Mouse (Mus musculus) embryonic facial prominence, embryonic 15.5 days (tissue): ENCODE results near the gene Clec14a. TPM values are rescaled to one million over a fixed set of nuclear protein-coding genes. Genes with fewer than 3 reads are reported as not detected.
A peak's percentile ranks its signal among the peaks of the same experiment; 100 is the strongest.
"Not testable (repeated sequence)": the region's sequence is repeated elsewhere in the genome, so short reads cannot be mapped to it uniquely, and the experiment has no call there.

Experiments used
- ATAC-seq: fragments of 200-750 bp; cut with Nextera tagmentation; 2 replicates; pipeline ENCODE4 v1.8.0; 2017; ENCODE audit warnings: low read depth, moderate TSS enrichment; ENCODE audit not compliant: insufficient number of reproducible peaks, low FRiP score, low TSS enrichment
- H3K27ac ChIP-seq: fragments of 300-500 bp; sonication (generic); replicated peaks from 2 replicates; pipeline ENCODE4 v1.5.1; 2015; ENCODE audit warnings: mild to moderate bottlenecking, inconsistent platforms
- H3K27me3 ChIP-seq: fragments of 300-500 bp; sonication (generic); 2 replicates; pipeline ENCODE4 v1.6.1; 2015; ENCODE audit warnings: inconsistent platforms
- H3K36me3 ChIP-seq: fragments of 300-500 bp; sonication (generic); 2 replicates; pipeline ENCODE4 v1.6.1; 2015; ENCODE audit warnings: mild to moderate bottlenecking, inconsistent platforms
- H3K4me1 ChIP-seq: fragments of 300-500 bp; sonication (generic); 2 replicates; pipeline ENCODE4 v1.6.1; 2015; ENCODE audit warnings: inconsistent platforms
- H3K4me2 ChIP-seq: fragments of 300-500 bp; sonication (generic); replicated peaks from 2 replicates; pipeline ENCODE4 v1.6.1; 2015; ENCODE audit warnings: mild to moderate bottlenecking, inconsistent platforms
- H3K4me3 ChIP-seq: fragments of 300-500 bp; sonication (generic); replicated peaks from 2 replicates; pipeline ENCODE4 v1.5.1; 2015; ENCODE audit warnings: mild to moderate bottlenecking, inconsistent platforms
- H3K9ac ChIP-seq: fragments of 300-500 bp; sonication (generic); 2 replicates; pipeline ENCODE4 v1.6.1; 2015; ENCODE audit warnings: inconsistent platforms
- H3K9me3 ChIP-seq: fragments of 300-500 bp; sonication (generic); replicated peaks from 2 replicates; pipeline ENCODE4 v1.6.1; 2016; ENCODE audit warnings: inconsistent platforms
- WGBS: fragments of 180-500 bp; shearing (Covaris S2); methylation state at CpG from one replicate; pipeline ENCODE4 v1.1.7; 2015; 5-methylcytosine and 5-hydroxymethylcytosine counted together
- polyA plus RNA-seq: library from polyadenylated mRNA; unstranded; fragments of >200 nt; fragmentation: Nextera tagmentation; extraction: Ambion mirVana; gene quantifications from 2 replicates; pipeline ENCODE4 v1.2.1, GENCODE M21; 2015

The Clec14a gene
- 13.9 and 15.0 TPM in 2 replicates for polyA plus RNA-seq

DNA sequence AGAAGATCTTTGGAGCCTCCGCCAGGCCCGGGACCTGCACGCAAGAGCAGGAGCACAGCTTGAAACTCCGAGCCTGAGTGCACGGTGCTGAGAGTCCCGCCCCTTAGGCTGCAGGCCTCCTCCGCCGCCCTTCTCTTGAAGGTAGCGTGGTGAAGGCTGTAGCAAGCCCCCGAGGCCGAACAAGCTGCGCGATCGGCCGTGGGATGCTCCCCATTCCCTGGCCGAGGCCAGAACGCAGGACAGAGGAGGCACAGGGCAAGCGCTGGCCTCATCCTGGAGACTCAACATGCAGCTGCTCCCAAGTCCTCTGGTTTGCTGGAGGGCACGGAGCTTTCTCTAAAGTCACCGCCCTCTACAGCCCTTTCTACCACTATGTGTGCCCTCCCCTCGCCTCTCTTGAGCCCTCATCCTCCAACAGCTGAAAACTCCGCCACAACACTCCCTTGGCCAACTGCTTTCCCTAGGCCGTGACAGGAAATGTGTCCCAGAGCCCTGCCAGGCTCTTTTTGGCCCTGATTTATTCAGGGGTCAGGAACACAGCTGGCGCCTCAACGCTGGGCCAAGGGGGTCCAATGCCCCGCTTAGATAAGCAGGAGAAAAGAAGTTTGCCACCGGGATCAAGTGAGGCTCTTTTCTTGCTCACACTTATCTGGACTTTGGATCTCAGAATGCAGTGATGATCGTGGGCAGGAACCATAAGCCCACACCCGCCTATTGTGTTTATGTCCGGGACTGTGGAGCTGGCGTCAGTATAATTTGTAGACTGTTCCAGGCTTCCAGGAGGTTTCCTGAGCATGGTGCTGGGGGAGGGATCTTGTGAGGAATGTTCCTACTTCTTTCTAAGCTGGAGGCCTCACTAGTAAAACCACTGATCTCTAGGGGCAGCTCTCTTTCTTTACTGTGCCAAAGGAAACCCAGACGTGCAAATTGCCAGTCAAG is at the start of gene Clec14a:
Clec14a (minus strand) TSS at position 728 of the 939 bp plus-strand sequence.
- H3K4me3 ChIP-seq, result peak within 1 kb of the TSS; percentile 46
- H3K27me3 ChIP-seq, result no peaks in the 10 kb centered on the region
- peak within 1 kb of the TSS; percentile 93 for H3K27ac ChIP-seq
- H3K9me3 ChIP-seq, result no peaks in the 10 kb centered on the region
- peak within 1 kb of the TSS; percentile 74 for H3K4me2 ChIP-seq
- WGBS, result 3% methylated on average over 32 of the region's 32 CpGs
- peak; percentile 83 for ATAC-seq
- no peaks in the 10 kb centered on the region for H3K36me3 ChIP-seq
- H3K9ac ChIP-seq, result peak within 1 kb of the TSS; percentile 40
- H3K4me1 ChIP-seq, result peaks cover 17% of the 10 kb centered on the region; the same call in 1 of the 2 replicates

DNA sequence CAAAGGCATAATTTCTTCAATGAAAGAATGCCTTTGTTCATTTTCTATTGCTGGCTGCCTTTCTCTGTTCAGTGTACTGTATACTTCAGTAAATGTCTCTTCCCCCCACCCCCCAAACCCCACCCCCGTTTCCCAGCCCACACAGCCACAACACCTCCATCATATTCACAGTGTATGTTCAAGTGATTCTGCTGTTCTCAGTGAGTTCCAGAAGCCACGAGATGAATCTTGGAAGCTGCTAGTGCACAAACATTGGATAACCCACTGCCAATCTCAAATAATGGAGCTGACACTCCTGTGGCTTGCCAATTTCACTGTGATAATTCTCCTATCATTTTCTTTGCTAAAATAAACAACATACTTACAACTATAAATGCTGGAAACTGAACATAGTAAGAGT is 38.7 kb upstream of the Clec14a start:
- Histone ChIP-seq H3K4me1 (no peaks in the 10 kb centered on the region), H3K27ac (no peak overlapping the region), H3K27me3 (no peaks in the 10 kb centered on the region), H3K36me3 (no peaks in the 10 kb centered on the region), H3K4me2 (no peak overlapping the region), H3K9me3 (no peaks in the 10 kb centered on the region), H3K9ac (no peak overlapping the region), H3K4me3 (no peak overlapping the region)
- ATAC-seq, result no peak
- WGBS, result 69% methylated on average over 2 of the region's 2 CpGs

DNA sequence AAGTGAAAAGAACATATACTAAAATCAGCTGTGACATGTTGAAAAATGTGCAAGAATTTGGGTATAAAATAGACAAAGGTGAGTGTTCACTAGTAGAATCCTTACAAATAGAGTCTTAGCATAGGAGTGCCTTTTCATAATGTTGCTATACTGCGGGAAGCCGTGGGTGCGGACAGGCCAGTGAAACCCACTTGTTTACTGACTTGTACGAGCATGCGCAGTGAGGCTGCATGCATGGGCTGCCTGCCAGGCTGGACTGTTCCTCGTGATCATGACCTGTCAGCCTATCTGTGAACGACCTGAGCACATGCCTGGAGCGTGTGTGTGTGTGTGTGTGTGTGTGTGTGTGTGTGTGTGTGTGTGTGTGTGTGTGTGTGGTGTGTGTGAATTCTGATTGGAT is 37.3 kb upstream of the Clec14a start:
- not testable (repeated sequence) for H3K9me3 ChIP-seq, H3K4me2 ChIP-seq, H3K4me1 ChIP-seq, H3K27me3 ChIP-seq, H3K27ac ChIP-seq, H3K9ac ChIP-seq, ATAC-seq, H3K4me3 ChIP-seq, H3K36me3 ChIP-seq
- 63% methylated on average over 8 of the region's 8 CpGs for WGBS

- WGBS, result 85% methylated on average over 2 of the region's 2 CpGs
- Histone ChIP-seq H3K27ac (no peak overlapping the region), H3K36me3 (no peaks in the 10 kb centered on the region), H3K4me2 (no peak overlapping the region), H3K9me3 (no peaks in the 10 kb centered on the region), H3K4me3 (no peak overlapping the region), H3K9ac (no peak overlapping the region), H3K27me3 (no peaks in the 10 kb centered on the region), H3K4me1 (no peaks in the 10 kb centered on the region)
- no peak for ATAC-seq
Observed at GRCm38 (mm10) chr12:58305567-58305966, 36.5 kb upstream of the Clec14a start.

GRCm38 (mm10) chr12:58296980-58297379 is 27.9 kb upstream of the Clec14a start:
- no peak overlapping the region for H3K27ac ChIP-seq
- H3K4me3 ChIP-seq, result no peak overlapping the region
- H3K9ac ChIP-seq, result no peak overlapping the region
- ATAC-seq, result no peak
- no peaks in the 10 kb centered on the region for H3K9me3 ChIP-seq
- H3K4me2 ChIP-seq, result no peak overlapping the region
- WGBS, result 66% methylated on average over 6 of the region's 6 CpGs
- H3K36me3 ChIP-seq, result no peaks in the 10 kb centered on the region
- H3K4me1 ChIP-seq, result no peaks in the 10 kb centered on the region
- no peaks in the 10 kb centered on the region for H3K27me3 ChIP-seq

- Histone ChIP-seq H3K9me3 (no peaks in the 10 kb centered on the region), H3K4me3 (no peak overlapping the region), H3K9ac (no peak overlapping the region), H3K4me1 (no peaks in the 10 kb centered on the region), H3K27me3 (no peaks in the 10 kb centered on the region), H3K4me2 (no peak overlapping the region), H3K36me3 (no peaks in the 10 kb centered on the region), H3K27ac (no peak overlapping the region)
- ATAC-seq, result no peak
- WGBS, result 83% methylated on average over 3 of the region's 3 CpGs
Observed at GRCm38 (mm10) chr12:58285912-58286311, 16.8 kb upstream of the Clec14a start.

GRCm38 (mm10) chr12:58270520-58270919 is 1.4 kb upstream of the Clec14a start:
- 85% methylated on average over 6 of the region's 6 CpGs for WGBS
- Histone ChIP-seq H3K27ac (no peak overlapping the region), H3K4me3 (no peak overlapping the region), H3K9ac (no peak overlapping the region), H3K4me1 (peaks cover 17% of the 10 kb centered on the region; the same call in 1 of the 2 replicates), H3K9me3 (no peaks in the 10 kb centered on the region), H3K36me3 (no peaks in the 10 kb centered on the region), H3K27me3 (no peaks in the 10 kb centered on the region), H3K4me2 (no peak overlapping the region)
- ATAC-seq, result no peak

GRCm38 (mm10) chr12:58269505-58269904 is 415 bp upstream of the Clec14a start:
- Histone ChIP-seq H3K27me3 (no peaks in the 10 kb centered on the region), H3K9ac (no peak overlapping the region), H3K4me3 (no peak overlapping the region), H3K36me3 (no peaks in the 10 kb centered on the region), H3K9me3 (no peaks in the 10 kb centered on the region), H3K4me1 (peaks cover 17% of the 10 kb centered on the region; the same call in 1 of the 2 replicates), H3K27ac (peak overlapping the region; percentile 93), H3K4me2 (peak overlapping the region; percentile 74; the same call in 1 of the 2 replicates)
- WGBS, result 20% methylated on average over 4 of the region's 4 CpGs
- ATAC-seq, result no peak

DNA sequence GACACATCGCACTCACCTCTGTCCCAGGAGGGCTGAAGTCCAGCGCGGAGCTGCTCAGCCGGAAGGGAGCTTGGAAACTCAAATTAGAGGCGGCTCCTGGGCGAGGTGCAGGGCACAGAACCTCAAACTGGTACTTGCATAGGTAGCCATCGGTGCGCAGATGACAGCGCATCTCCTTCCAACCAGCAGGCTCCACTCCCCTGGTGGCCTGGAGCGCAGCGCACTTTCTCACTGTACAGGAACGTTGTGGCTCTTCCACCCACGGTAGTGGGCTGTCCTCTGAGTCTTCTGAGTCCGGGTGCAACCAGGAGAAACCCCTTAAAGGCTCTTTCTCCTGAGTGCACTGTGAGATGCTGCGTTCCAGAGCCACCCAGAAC is 916 bp downstream of the Clec14a start:
- Histone ChIP-seq H3K4me3 (peak overlapping the region; percentile 46), H3K4me1 (peaks cover 17% of the 10 kb centered on the region; the same call in 1 of the 2 replicates), H3K4me2 (peak overlapping the region; percentile 74), H3K27ac (peak overlapping the region; percentile 93), H3K36me3 (no peaks in the 10 kb centered on the region), H3K9me3 (no peaks in the 10 kb centered on the region), H3K27me3 (no peaks in the 10 kb centered on the region), H3K9ac (peak overlapping the region; percentile 40)
- peak; percentile 41; the same call in 1 of the 2 replicates for ATAC-seq
- 7% methylated on average over 15 of the region's 15 CpGs for WGBS

DNA sequence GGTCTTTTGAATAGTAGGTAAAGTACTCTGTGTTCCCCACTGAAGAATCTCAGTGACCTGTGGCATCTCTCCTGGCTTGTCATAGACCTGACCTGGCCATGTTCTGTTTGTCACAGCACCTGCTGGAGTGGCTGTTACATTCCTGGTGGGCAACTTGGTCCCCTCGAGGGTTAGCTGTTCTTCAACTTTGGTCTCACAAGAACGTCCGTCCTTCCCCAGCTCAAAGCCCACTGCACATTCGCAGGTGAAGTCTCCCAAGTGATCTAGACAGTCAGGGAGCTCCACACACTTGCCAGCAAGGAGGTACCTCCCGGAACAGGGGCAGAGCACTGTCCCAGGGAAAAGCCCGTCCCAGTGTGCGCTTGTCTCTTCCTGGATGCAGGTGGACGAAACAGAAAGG is 1.3 kb downstream of the Clec14a start:
- H3K27me3 ChIP-seq, result no peaks in the 10 kb centered on the region
- peak overlapping the region; percentile 93; the same call in 1 of the 2 replicates for H3K27ac ChIP-seq
- peaks cover 17% of the 10 kb centered on the region; the same call in 1 of the 2 replicates for H3K4me1 ChIP-seq
- H3K36me3 ChIP-seq, result no peaks in the 10 kb centered on the region
- H3K4me3 ChIP-seq, result peak overlapping the region; percentile 46
- 35% methylated on average over 8 of the region's 8 CpGs for WGBS
- peak overlapping the region; percentile 40; the same call in 1 of the 2 replicates for H3K9ac ChIP-seq
- ATAC-seq, result no peak
- H3K4me2 ChIP-seq, result peak overlapping the region; percentile 74
- H3K9me3 ChIP-seq, result no peaks in the 10 kb centered on the region

DNA sequence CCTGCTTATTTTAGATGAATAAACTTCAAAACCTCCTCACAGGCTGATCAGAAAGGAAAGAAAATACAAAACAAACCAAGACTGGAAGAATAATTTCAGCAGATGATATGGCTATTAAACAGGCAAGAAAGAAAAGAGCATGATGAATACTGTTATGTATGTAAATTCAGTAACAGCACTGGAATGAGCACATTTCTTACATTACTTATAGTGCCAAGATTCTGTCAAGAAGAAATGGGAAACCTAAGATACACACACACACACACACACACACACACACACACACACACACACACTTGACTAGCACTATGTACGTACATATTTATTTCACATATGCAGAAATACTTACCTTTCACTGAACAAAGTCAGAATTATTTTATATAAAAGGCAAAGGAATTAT is 17.2 kb downstream of the Clec14a start:
- Histone ChIP-seq H3K27ac (no peak overlapping the region), H3K9me3 (no peaks in the 10 kb centered on the region), H3K4me2 (no peak overlapping the region), H3K4me1 (no peaks in the 10 kb centered on the region), H3K27me3 (no peaks in the 10 kb centered on the region), H3K36me3 (no peaks in the 10 kb centered on the region), H3K9ac (no peak overlapping the region), H3K4me3 (no peak overlapping the region)
- no peak for ATAC-seq
- WGBS, result 53% methylated on average over 1 of the region's 1 CpGs
